In genomic region chr10:37138778-37139442, GRCm38 (mm10) we compare ENCODE assay signal across 8 mouse cellular contexts. TPM values are rescaled to one million over a fixed set of nuclear protein-coding genes. Genes with fewer than 3 reads are reported as not detected.
A peak's percentile ranks its signal among the peaks of the same experiment; 100 is the strongest.
DNase-seq lines count a peak whose midpoint lies in the region; ATAC-seq lines count a peak whose summit lies in the region.

Marcks (minus strand) TSS chr10:37138920.

- H3K27me3 ChIP-seq in hindbrain, embryonic 15.5 days: no peaks in the 10 kb centered on the region

- peak within 1 kb of the TSS; percentile 91 for H3K4me3 ChIP-seq in hindbrain, embryonic 15.5 days

- peak within 1 kb of the TSS; percentile 100 for H3K27ac ChIP-seq in hindbrain, embryonic 15.5 days (replicated peaks)

- H3K9ac ChIP-seq in hindbrain, embryonic 15.5 days: peak within 1 kb of the TSS; percentile 100

- under 1% methylated on average over 39 of the region's 39 CpGs for WGBS in hindbrain, embryonic 15.5 days

- H3K9me3 ChIP-seq in hindbrain, embryonic 15.5 days: no peaks in the 10 kb centered on the region

- peak; percentile 78 for ATAC-seq in hindbrain, embryonic 15.5 days (ENCODE audit: low FRiP score, low read depth)

- H3K4me1 ChIP-seq in hindbrain, embryonic 15.5 days (replicated peaks): peaks cover 14% of the 10 kb centered on the region

- H3K36me3 ChIP-seq in hindbrain, embryonic 15.5 days: 0 out of 2 replicates have a peak, but pooled peaks cover 8% of the 10 kb centered on the region

- H3K4me2 ChIP-seq in hindbrain, embryonic 15.5 days: peak within 1 kb of the TSS; percentile 59

- DNase-seq in R1 (ENCODE audit: low read depth, low spot score): peak; percentile 89
- peak; percentile 87 to 94 for DNase-seq in cerebellum, postnatal 25 days
- DNase-seq in gastrocnemius, adult 18-20 months (ENCODE audit: low spot score): peak; percentile 81
- DNase-seq in layer of hippocampus, postnatal 36 days: peak; percentile 80 to 85
- peak; percentile 87 for DNase-seq in lung, postnatal 25 days (ENCODE audit: low spot score)
- DNase-seq in retina, embryonic 14.5 days (ENCODE audit: low spot score): peak; percentile 96
- peak; percentile 88 to 91 for DNase-seq in thymus, postnatal 36 days

RNA-seq across cellular contexts. Expression of gene Marcks, which starts in this region (rescaled TPM):
- total RNA-seq in gastrocnemius, adult 18-20 months (2021): 10 to 100 TPM; 16.4 to 21.0 TPM
- polyA plus RNA-seq in hindbrain, embryonic 15.5 days (2015; fragmentation: Nextera tagmentation; extraction: Ambion mirVana): 178 and 197 TPM in 2 replicates
- 100 to 1,000 TPM; 111 to 113 TPM for total RNA-seq in layer of hippocampus, postnatal 36 days (2021)

Comparison
In these comparisons a context has a peak if more than half of its experiments do, and no peak if none do; other contexts are left out.
1. Peak in every context shown above with its lines: DNase-seq, ATAC-seq, H3K4me3 ChIP-seq and H3K27ac ChIP-seq.
2. RNA of gene Marcks (total RNA-seq): 111 to 113 TPM in layer of hippocampus, postnatal 36 days; 16.4 to 21.0 TPM in gastrocnemius, adult 18-20 months; every median in the first group is over 4 times any median in the second.